ENCODE assay signal across 10 mouse cellular contexts in the genomic region with DNA sequence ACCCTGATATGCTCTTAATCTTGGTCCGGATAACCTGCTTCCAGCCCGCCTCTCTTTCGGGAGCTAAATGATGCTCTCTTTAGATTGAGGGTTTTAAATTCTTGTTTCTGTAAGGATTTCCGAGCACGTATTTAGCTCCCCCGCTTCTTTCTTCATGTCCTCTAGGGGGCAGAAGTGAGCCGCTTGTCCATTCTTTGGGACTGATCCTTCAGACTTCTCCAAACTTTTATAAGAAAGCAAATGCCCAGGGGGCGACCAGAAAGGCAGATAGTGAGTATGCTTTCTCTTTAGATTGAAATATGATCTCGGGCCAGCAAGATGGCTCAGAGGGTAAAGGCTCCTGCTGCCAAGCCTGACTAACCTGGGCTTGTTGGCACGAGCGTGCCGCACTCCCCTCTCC. TPM values are rescaled to one million over a fixed set of nuclear protein-coding genes. Genes with fewer than 3 reads are reported as not detected.
DNase-seq lines count a peak whose midpoint lies in the region; ATAC-seq and TF ChIP-seq lines count a peak whose summit lies in the region.
"Had no signal": no experiment of that assay in that cellular context is flagged by ENCODE, and none has a peak within 500 bp of the region (broad histone marks: within the 10 kb centered on the region; RNA-seq: fewer than 3 reads in every experiment).

No protein-coding gene starts in this region.

- peaks cover 15% of the 10 kb centered on the region for H3K4me1 ChIP-seq in liver, embryonic 12.5 days
- no peaks in the 10 kb centered on the region for H3K4me1 ChIP-seq in cortical plate, adult 2 months (ENCODE audit: control insufficient read depth, insufficient read depth, low read length)
- no peaks in the 10 kb centered on the region for H3K4me1 ChIP-seq in heart, embryonic 11.5 days (ENCODE audit: control insufficient read depth, insufficient read depth, low read length)
- H3K4me1 ChIP-seq: embryonic facial prominence, embryonic 12.5 days; neural tube, embryonic 12.5 days had no signal

- peaks cover 28% of the 10 kb centered on the region for H3K27me3 ChIP-seq in liver, embryonic 12.5 days (replicated peaks)
- H3K27me3 ChIP-seq in Patski, result no peaks in the 10 kb centered on the region
- H3K27me3 ChIP-seq in heart, embryonic 11.5 days (ENCODE audit: control insufficient read depth, insufficient read depth, low read length), result no peaks in the 10 kb centered on the region
- H3K27me3 ChIP-seq: embryonic facial prominence, embryonic 12.5 days; neural tube, embryonic 12.5 days had no signal

- H3K27ac ChIP-seq in liver, embryonic 12.5 days, result no peak overlapping the region
- no peak overlapping the region for H3K27ac ChIP-seq in cortical plate, adult 2 months (ENCODE audit: insufficient read depth, low read length)
- no peak overlapping the region for H3K27ac ChIP-seq in heart, embryonic 11.5 days (ENCODE audit: low read depth, low read length)
- H3K27ac ChIP-seq: embryonic facial prominence, embryonic 12.5 days; neural tube, embryonic 12.5 days had no signal

- H3K4me3 ChIP-seq in liver, embryonic 12.5 days, result no peak overlapping the region
- H3K4me3 ChIP-seq in cortical plate, adult 2 months (ENCODE audit: insufficient read depth, low read length), result no peak overlapping the region
- H3K4me3 ChIP-seq in heart, embryonic 11.5 days (ENCODE audit: low read depth, low read length), result no peak overlapping the region
- H3K4me3 ChIP-seq: embryonic facial prominence, embryonic 12.5 days; neural tube, embryonic 12.5 days had no signal

- H3K4me2 ChIP-seq in liver, embryonic 12.5 days, result no peak overlapping the region
- peak overlapping the region; percentile 42 for H3K4me2 ChIP-seq in heart, embryonic 11.5 days
- H3K4me2 ChIP-seq: embryonic facial prominence, embryonic 12.5 days; neural tube, embryonic 12.5 days had no signal

- 25% methylated on average over 12 of the region's 12 CpGs for WGBS in liver, embryonic 12.5 days (ENCODE audit: insufficient replicate concordance)
- WGBS in heart, embryonic 11.5 days (ENCODE audit: insufficient replicate concordance), result 29% methylated on average over 12 of the region's 12 CpGs

- H3K9ac ChIP-seq in liver, embryonic 12.5 days, result no peak overlapping the region
- peak overlapping the region; percentile 50 for H3K9ac ChIP-seq in heart, embryonic 11.5 days (ENCODE audit: low read depth, low read length)
- H3K9ac ChIP-seq: embryonic facial prominence, embryonic 12.5 days; neural tube, embryonic 12.5 days had no signal

- H3K36me3 ChIP-seq in liver, embryonic 12.5 days, result no peaks in the 10 kb centered on the region
- no peaks in the 10 kb centered on the region for H3K36me3 ChIP-seq in heart, embryonic 11.5 days (ENCODE audit: control insufficient read depth, insufficient read depth, low read length)
- H3K36me3 ChIP-seq: embryonic facial prominence, embryonic 12.5 days; neural tube, embryonic 12.5 days had no signal

- CTCF ChIA-PET in Patski (lab: Charles Lee), result interaction anchor here (0.6 to 2.1 kb wide), 22 partner anchors 11 to 220 kb away, joined by 3 to 8 read pairs (median 3); no protein-coding TSS in a partner anchor

- no peak for TF ChIP-seq POLR2A in cortical plate, adult 2 months (IDR thresholded peaks at IDR 0.05; ENCODE audit: extremely low read depth, insufficient read depth, low read length)

- DNase-seq in liver (peak; percentile 54), Patski (ENCODE audit: low read depth, low spot score) (no peak)
- peak; percentile 62 to 76 for DNase-seq in kidney, postnatal 25 days
- DNase-seq in thymus, postnatal 0 days (ENCODE audit: low spot score), result peak; percentile 56

- POLR2A ChIA-PET in Patski (lab: Charles Lee), result interaction anchor here (1.2 to 1.6 kb wide), 2 partner anchors 67 to 93 kb away, joined by 4 to 6 read pairs; no protein-coding TSS in a partner anchor

- in situ Hi-C loops in Patski (cut with MboI; ENCODE audit: low pct_unique_long_range_greater_than_20kb), result loop anchor here (5.0 kb wide), 2 partner anchors 41 to 96 kb away; no protein-coding TSS in a partner anchor

- ATAC-seq in liver, embryonic 12.5 days, result no peak
- ATAC-seq in Patski, result no peak
- no peak for ATAC-seq in heart, embryonic 11.5 days (replicated peaks; ENCODE audit: insufficient number of reproducible peaks, low FRiP score, low TSS enrichment)
- peak; percentile 62 for ATAC-seq in megakaryocyte progenitor cell, adult 5-6 weeks (replicated peaks; ENCODE audit: poor library complexity)

- TF ChIP-seq CTCF in Patski (IDR thresholded peaks at IDR 0.05), result peak; percentile 87
- TF ChIP-seq CTCF in cortical plate, adult 2 months (IDR thresholded peaks at IDR 0.05; ENCODE audit: extremely low read depth, insufficient read depth, low read length), result peak; percentile 60

- no peaks in the 10 kb centered on the region for H3K9me3 ChIP-seq in liver, embryonic 12.5 days (replicated peaks)
- no peaks in the 10 kb centered on the region for H3K9me3 ChIP-seq in heart, embryonic 11.5 days (replicated peaks; ENCODE audit: control insufficient read depth, low read length)
- H3K9me3 ChIP-seq: embryonic facial prominence, embryonic 12.5 days; neural tube, embryonic 12.5 days had no signal

RNA-seq across cellular contexts. Expression of gene Plekhg3, which starts 34.4 kb away (rescaled TPM):
- polyA plus RNA-seq in liver, embryonic 12.5 days (2016; fragmentation: Nextera tagmentation; extraction: Ambion mirVana), result 3.2 and 3.3 TPM in 2 replicates
- 73.4 TPM for polyA plus RNA-seq in Patski (2021)
- 16.0 and 19.0 TPM in 2 replicates for polyA plus RNA-seq in cortical plate, adult 2 months (2012; rRNA removed)
- polyA plus RNA-seq in heart, embryonic 11.5 days (2014; fragmentation: Nextera tagmentation; extraction: Ambion mirVana), result 4.4 and 5.4 TPM in 2 replicates
- 11.1 and 13.6 TPM in 2 replicates for total RNA-seq in megakaryocyte progenitor cell, adult 5-6 weeks (2015)
- total RNA-seq in megakaryocyte progenitor cell, adult 5-6 weeks (2017), result 13.7 and 13.9 TPM in 2 replicates
- polyA plus RNA-seq in thymus, postnatal 0 days (2015; fragmentation: Nextera tagmentation; extraction: Ambion mirVana), result 3.3 and 4.7 TPM in 2 replicates
